Mouse (Mus musculus): ENCODE data around the gene Cep350.
"Not testable (repeated sequence)": the region's sequence is repeated elsewhere in the genome, so short reads cannot be mapped to it uniquely, and the experiment has no call there.

Gene Cep350

DNA sequence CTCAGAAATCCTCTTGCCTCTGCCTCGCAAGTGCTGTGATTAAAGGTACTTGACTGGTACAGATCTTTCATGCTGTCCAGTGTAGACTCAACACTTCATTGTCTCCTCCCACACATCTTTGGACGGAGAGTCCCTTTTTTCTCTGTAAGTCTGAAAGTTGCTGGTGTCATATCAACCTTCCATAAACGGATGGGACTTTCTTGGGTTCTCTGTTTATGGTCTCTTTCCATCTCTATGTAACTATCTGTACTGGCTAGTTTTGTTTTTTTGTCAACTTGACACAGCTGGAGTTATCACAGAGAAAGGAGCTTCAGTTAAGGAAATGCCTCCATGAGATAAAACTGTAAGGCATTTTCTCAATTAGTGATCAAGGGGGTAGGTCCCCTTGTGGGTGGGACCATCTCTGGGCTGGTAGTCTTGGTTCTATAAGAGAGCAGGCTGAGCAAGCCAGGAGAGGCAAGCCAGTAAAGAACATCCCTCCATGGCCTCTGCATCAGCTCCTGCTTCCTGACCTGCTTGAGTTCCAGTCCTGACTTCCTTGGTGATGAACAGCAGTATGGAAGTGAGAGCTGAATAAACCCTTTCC lies 90.3 kb downstream of the Cep350 start:
- not testable (repeated sequence) for DNase-seq

- DNase-seq = no peak
Observed at GRCm38 (mm10) chr1:155879596-155879995, 93.5 kb downstream of the Cep350 start.

GRCm38 (mm10) chr1:155862967-155863366 lies 110.1 kb downstream of the Cep350 start:
- DNase-seq = no peak

- DNase-seq = no peak
Observed at GRCm38 (mm10) chr1:155854926-155855702, 117.9 kb downstream of the Cep350 start.

DNA sequence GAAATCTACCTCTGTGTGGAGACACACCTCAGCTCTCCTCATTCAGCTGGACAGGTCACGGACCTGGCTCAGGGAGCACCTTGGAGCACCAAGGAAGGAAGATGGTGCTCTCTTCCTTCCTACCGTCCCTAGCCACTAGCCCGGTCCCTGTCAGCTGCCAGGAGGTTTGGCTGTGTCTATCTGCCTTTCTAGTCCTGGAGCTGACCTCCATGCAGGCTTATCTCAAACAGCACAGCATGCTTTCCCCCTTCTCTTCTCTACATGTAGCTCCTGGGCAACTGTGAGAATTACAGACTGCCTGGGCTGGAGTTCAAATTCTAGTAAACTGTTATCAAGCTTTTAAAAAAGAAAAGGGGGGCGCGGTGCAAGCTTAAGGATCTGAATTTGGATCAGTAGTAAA lies 120.0 kb downstream of the Cep350 start:
- no peak for DNase-seq

DNA sequence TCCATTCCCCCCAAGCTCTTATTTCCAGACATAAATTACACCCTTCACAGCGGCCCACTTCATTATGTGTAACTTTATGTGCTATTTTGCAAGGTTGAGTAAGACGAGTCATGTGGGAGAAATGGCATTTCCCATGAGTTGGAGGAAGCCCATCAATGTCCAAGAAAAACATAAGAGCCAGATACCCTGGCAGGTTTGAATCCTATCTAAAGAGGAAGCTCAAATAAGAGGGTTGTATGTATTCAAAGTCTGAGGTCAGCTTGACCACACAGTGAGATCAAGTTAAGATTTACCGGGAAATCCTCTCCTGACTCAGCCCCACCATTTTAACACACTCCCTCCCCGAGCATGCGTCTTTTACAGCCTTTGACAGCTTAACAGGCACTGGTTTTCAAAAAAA lies 128.8 kb downstream of the Cep350 start:
- no peak for DNase-seq

DNA sequence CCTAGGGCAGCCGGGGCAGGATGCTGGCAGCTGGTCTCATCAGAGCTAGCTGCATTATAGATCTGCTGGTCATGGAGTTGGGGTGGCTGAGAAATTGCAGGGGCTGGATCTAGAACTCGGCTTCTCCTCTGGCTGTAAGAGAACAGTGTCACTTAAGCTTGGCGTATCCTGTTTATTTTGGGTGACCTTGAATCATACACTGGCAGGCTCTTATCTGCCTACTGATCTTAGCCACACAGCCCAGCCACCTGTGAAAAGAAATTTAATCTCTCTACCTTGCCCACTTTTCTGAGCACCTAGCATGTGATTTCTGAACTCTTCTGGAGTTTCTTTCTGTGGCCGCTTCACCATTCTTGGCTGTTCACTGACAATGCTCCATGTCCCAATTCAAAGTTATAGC lies 129.5 kb downstream of the Cep350 start:
- DNase-seq = no peak

- no peak for DNase-seq
Observed at GRCm38 (mm10) chr1:155835667-155836066, 137.4 kb downstream of the Cep350 start.

- DNase-seq = no peak
Observed at GRCm38 (mm10) chr1:155833610-155834009, 139.4 kb downstream of the Cep350 start.

- DNase-seq = no peak
Observed at GRCm38 (mm10) chr1:155831958-155832357, 141.1 kb downstream of the Cep350 start.

- DNase-seq = no peak
Observed at GRCm38 (mm10) chr1:155830861-155831260, 142.2 kb downstream of the Cep350 start.

DNA sequence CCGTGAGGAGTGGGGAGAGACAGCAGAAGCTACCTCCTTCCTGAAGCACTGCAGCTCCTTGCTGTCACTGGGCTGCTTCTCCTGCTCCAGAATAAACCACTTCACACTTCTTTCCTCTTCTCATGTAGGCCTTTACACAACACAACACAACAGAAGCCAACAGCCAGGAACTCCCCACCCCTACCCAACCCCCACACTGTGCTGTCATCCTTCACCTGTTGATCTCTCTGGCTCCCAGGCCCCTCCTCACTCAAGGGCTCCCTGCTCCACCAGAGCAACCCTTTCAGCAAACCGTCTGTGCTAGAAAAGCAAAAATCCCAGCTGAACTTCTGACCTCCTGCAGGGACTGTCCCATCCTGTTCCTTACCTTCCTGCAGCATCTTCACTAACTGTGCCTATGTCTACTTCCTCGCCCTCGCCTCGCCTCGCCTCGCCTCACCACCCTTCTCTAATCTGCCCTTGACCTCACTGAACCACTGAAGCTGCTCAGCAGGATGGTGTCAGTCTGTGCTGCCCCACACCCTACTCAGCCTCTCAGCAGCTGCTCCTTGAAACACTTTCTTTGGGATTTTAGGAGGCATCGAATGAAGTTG lies 145.3 kb downstream of the Cep350 start:
- no peak for DNase-seq

- no peak for DNase-seq
Observed at GRCm38 (mm10) chr1:155826803-155827395, 146.2 kb downstream of the Cep350 start.

DNA sequence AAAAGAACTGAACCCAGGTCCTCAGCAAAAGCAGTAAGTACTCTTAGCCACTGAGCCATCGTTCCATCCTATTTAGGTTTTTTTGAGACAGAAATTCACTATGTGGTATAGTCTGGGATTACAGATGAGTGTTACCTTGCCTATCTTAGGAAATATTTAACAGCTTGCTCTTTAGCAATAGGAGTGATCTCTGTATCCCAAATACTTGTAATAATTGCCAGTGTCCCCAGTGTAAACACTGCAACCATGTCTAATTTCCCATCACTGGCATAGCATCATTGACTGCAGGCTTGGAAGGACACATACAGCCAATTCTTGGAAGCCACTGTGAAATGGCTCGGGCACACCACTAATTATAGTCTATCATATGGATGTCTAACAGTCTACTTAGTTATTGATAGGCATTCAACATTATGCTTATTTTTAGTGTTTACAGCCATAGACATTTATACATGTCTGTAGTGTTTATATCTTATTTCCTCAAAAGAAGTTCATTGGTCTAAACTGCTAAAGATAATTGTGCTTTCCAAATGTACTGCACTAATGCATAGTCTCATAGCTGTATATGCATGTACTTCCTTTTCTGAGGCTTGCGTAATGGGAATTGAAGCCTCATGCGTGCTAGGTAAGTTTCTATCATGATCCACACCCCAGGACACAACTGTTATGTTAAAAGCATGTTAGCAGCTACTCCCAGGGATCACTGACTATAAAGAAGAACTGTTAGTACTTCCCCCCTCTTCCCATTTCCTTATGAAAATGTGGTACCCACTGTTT lies 146.9 kb downstream of the Cep350 start:
- no peak for DNase-seq

GRCm38 (mm10) chr1:155820646-155821045 lies 152.4 kb downstream of the Cep350 start:
- no peak for DNase-seq

DNA sequence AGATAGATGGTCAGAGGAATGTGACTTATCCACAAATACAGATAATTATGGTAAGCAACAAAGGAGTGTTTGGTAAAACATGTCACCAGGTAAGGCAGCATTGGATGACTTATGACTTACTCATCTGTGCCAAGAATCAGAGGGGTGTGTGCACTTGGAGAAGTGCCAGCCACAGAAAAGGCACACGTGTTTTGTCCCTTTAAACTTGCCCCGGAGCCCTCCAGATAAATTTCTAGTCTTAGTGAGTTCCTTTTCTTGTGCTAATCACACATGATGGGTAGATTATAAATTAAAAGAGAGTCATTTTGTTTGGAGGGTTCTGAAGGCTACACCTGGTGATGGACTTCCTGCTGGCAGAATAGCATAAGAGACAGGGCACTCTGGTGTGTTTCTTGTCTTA lies 156.9 kb downstream of the Cep350 start:
- no peak for DNase-seq

DNA sequence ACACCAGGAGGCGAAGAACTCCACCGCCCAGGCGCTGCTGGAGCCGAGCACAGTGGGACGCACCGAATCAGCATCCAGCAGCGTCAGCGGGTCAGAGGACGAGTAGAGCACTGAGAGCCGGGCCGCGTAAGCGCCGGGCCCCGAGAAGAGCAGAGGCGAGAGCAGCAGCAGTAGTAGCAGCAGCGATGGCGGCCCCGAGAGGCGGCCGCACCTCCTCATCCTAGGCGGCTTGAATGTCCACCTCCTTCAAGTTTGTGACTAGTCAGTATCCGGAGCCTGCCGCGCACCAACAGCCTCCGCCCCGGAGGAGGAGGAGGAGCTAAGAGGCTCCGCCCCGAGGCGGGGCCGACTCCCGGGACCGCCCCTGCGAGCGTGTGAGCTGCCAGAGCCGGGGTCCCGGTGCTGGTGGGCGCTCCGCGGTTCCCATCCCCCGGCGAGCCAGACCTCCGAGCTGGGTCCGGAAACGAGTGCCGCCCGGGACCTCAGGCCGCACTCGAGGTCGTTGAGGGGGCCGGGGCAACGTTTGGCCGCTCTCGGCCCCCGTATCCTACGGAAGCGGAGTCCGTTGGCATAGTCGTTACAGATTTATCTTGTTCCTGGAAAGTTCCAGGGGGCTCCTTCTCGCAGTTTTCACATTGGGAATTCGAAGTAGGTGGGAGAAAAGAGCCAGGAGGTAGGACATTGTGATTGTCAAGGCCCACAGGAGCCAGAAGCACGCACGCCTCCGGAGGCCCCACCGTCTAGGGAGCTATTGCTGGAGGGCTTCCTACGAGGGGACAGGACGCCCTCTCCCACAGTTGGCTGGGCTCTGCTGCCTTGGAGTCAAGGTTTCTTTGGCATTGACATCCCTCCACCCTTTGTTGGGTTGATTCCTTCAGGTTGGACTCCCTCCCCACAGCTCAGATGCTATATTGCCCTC lies 160.2 kb downstream of the Cep350 start, which contains the start of gene Qsox1:
Gene Qsox1 (minus strand): TSS at position 309 of the 919 bp plus-strand sequence.
- peak; percentile 84 for DNase-seq

- DNase-seq = no peak
Observed at GRCm38 (mm10) chr1:155811995-155812580, 161.0 kb downstream of the Cep350 start.

DNA sequence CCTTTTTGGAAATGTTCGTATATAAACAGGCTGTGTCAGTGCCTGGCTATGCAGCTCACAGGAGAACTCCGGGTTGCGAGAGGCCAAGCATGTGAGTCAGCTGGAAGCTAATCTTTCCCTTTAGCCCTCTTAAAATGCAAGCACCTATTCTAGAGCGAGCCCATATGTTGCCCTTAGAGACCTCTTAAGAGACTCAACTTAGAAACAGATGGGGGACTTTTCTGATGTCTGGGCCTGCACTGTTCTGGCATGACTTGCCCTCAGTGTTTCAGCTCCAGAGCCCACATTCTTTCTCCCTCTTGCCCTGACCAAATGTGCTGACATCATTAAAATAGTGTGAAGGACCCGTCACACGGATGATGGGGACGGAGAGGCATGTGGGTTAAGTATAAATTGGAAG lies 162.4 kb downstream of the Cep350 start:
- DNase-seq = no peak

GRCm38 (mm10) chr1:155809706-155810442 lies 163.2 kb downstream of the Cep350 start:
- no peak for DNase-seq

DNA sequence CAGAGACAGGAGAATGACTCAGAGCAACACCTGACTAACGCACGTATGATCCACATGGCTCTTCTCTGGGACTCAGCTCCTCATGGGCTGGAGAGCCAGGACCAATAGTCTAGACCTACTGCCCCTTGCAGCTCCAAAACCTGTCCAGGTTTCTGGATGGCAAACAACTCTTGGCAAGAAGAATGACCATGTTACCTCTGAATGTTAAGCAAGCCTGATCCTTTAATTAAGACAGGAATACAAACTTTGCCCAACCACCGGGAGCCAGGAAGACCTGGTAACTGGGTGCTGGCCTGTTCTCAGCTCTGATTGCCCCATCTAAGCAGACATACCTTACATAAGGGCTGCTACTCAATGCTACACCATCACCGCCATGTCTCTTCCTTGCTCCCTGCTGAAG lies 164.8 kb downstream of the Cep350 start:
- no peak for DNase-seq
